Mouse (Mus musculus) CH12.LX (cell line): ENCODE results near the gene Cyp21a1.
"Not testable (repeated sequence)": the region's sequence is repeated elsewhere in the genome, so short reads cannot be mapped to it uniquely, and the experiment has no call there.

Experiments
- CTCF ChIP-seq, 2 experiments: IDR thresholded peaks in 1 of 2; conservative IDR thresholded peaks in 1 of 2; 2 replicates each; pipeline ENCODE4 v1.5.1; 2011 to 2012; ENCODE audit warnings: low read depth in 2 of 2, low read length in 2 of 2, improper control_type of control experiment in 1 of 2, inconsistent platforms in 1 of 2, mild to moderate bottlenecking in 1 of 2, moderate library complexity in 1 of 2
- MEF2A ChIP-seq: IDR thresholded peaks from 2 replicates; pipeline ENCODE4 v1.6.1; 2014; ENCODE audit warnings: low read depth, mild to moderate bottlenecking, inconsistent platforms, low read length, improper control_type of control experiment, borderline replicate concordance

DNA sequence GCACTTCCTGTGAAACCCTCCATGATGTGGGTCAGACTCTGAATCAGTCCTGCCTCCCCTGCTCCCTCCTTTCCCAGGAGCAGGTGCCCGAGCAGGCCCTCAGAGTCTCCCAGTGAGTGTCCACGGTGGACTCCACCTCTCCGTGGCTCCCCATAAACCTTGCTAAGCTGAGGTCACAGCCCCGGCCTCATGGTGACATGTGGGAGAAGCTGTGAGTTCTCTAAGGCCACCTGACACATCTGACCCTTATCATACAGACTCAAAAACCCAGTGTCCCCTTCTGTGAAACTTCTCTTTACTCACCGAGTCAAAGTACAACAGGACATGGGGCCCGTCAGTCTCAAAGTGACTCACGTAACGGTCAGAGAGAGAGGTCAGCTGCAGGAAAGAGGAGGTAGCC lies 6.5 kb upstream of the Cyp21a1 start:
- not testable (repeated sequence) for TF ChIP-seq MEF2A; CTCF (conservative IDR thresholded peaks at IDR 0.05 in 1 of 2, IDR thresholded peaks at IDR 0.05 in 1 of 2; ENCODE audit: low read depth in 2 of 2, low read length in 2 of 2)
